Mouse (Mus musculus): ENCODE data around the gene Sgsm1.

The Sgsm1 gene

GRCm38 (mm10) chr5:113285541-113285940, 25.0 kb downstream of the Sgsm1 start:
- DNase-seq (ENCODE audit: low spot score): no peak

- DNase-seq (ENCODE audit: low spot score): no peak
These were observed 26.9 kb downstream of the Sgsm1 start for GRCm38 (mm10) chr5:113283726-113284125.

DNA sequence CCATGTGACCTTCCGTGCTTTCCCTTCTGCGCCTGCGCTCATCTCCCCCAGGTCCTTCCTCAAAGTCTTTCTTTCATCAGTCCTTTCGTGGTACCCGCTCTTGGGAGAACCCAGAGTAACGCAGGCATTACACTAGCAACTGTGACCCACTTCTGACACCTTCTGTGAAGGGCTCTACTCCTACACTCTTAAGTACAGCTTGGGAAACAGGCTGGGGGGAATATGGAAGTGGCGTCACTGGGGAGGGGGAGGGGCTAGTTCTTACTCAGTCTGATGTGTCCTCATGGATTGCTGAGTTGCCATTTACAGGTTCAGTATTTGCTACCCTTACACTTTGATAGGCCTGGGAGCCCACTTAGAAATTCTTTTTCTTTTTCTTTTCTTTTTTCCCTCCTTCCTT, 29.0 kb downstream of the Sgsm1 start:
- no peak for DNase-seq (ENCODE audit: low spot score)

DNA sequence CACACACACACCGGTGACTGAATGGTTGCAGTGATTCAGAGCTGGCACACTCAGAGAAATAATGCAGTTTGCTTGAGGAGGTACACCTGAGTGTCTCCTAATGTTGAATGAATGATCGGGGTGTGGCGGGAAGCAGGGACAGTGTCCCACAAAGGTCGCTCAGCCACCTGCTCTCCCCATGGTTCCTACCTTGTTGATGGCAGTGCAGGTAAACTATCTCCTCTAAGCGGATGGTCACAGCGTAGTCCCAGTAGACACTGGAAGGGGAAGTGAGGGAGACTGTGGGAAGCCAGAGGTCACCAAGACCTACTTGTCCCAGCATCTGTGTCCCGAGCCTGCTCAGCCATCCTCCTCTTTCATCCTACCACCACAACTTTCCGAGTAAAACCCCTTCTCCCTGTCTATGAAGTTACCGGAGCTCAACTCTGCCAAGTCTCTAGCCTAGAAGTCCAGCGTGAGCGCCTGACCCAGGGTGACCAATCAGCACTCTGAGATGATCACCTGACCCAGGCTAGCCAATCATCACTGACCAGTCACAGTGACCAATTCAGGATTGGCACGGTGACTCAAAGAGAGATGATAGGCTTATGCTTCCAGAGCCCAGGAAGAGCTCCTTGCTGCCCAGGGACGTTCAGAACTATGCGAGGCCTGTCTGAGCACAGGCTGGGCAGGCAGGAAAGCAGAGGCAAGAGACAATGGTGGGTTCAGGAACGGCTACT, 30.3 kb downstream of the Sgsm1 start:
- DNase-seq (ENCODE audit: low spot score): no peak

GRCm38 (mm10) chr5:113275839-113276238, 34.7 kb downstream of the Sgsm1 start:
- no peak for DNase-seq (ENCODE audit: low spot score)

- DNase-seq (ENCODE audit: low spot score): peak; percentile 68
These were observed 39.3 kb downstream of the Sgsm1 start for GRCm38 (mm10) chr5:113271207-113271811.

DNA sequence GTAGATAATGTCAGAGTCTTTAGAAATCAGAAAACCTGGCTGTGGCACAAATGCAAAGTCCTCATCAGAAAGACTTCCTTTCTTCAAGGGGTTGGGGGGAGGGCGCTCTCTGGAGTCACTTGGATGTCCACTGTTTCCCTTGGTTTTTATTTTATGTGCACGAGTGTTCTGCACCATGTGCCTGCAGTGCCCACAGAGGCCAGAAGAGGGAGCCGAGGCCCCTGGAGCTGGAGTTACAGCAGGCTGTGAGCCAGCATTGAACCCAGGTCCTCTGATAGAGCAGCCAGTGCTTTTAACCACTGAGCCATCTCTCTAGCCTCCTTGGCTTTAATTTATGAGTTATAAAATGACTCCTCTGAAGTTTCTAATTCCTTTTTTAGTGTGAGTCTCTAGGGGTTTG, 40.5 kb downstream of the Sgsm1 start:
- no peak for DNase-seq (ENCODE audit: low spot score)

GRCm38 (mm10) chr5:113268246-113268645, 42.3 kb downstream of the Sgsm1 start:
- no peak for DNase-seq (ENCODE audit: low spot score)

GRCm38 (mm10) chr5:113265637-113266036, 44.9 kb downstream of the Sgsm1 start:
- DNase-seq (ENCODE audit: low spot score): no peak

DNA sequence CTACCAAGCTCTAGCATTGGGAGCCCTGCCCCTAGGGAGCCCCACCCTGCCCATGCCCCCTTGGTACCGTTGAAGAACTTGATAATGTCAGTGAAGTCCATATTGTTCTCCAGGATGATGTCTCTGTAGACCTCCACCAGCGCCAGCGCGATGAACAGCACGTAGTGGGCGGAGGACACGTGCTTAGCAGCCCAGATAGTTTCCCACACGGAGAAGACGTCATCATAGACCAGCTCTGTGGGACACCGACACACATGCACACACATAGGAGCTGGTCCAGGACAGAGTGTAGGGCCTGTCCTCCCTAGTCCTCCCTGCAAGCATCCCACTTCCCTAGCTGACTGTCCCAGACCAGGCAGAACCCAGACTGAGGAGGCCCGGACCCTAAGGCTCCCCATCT, 59.8 kb downstream of the Sgsm1 start:
- DNase-seq (ENCODE audit: low spot score): no peak

- DNase-seq (ENCODE audit: low spot score): no peak
These were observed 61.2 kb downstream of the Sgsm1 start for GRCm38 (mm10) chr5:113249263-113249930.

DNA sequence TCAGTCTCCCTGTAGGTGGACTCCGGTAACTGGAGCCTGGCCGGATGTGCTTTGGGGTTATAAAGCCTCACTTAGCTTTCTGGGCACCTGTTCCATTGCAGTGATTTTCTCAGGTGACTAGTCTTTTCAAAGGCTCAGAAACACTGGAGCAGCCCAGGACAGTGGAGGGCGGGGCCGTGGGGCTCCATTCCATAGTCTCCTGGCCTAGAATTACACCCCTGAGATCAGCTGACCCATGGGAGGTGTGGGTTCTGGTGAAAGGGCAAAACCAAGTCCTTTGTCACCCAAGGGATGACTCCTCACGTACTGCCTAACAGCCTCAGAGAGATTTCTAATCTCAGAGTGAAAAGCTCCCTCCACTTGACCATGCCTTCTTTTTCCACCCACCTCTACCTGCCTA, 80.4 kb downstream of the Sgsm1 start:
- no peak for DNase-seq (ENCODE audit: low spot score)

DNA sequence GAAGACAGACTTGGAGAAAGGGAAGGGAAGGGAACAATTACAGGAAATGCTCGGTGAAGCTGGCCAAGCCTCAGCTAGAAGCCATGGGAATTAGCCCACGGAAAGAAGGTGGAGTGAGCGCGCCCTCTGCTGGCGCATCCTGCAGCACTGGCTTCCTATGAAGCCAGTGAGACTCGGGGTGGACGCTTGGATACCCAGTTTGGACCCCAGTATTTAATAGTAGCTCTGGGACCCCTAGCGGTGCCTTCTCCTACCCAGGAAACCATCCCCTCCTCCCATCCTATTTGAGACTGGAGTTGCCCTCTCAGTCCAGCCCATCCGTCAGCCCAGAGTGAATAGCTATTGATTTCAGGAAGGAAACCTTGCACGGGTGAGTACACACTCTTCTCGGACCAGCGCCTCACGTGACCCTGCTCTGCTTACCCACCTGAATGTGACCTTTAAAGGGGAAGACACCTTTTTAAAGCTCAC, 83.9 kb downstream of the Sgsm1 start, which contains the start of gene Tmem211:
Tmem211 (plus strand) TSS at position 278 of the 471 bp plus-strand sequence.
- DNase-seq (ENCODE audit: low spot score): peak; percentile 94

DNA sequence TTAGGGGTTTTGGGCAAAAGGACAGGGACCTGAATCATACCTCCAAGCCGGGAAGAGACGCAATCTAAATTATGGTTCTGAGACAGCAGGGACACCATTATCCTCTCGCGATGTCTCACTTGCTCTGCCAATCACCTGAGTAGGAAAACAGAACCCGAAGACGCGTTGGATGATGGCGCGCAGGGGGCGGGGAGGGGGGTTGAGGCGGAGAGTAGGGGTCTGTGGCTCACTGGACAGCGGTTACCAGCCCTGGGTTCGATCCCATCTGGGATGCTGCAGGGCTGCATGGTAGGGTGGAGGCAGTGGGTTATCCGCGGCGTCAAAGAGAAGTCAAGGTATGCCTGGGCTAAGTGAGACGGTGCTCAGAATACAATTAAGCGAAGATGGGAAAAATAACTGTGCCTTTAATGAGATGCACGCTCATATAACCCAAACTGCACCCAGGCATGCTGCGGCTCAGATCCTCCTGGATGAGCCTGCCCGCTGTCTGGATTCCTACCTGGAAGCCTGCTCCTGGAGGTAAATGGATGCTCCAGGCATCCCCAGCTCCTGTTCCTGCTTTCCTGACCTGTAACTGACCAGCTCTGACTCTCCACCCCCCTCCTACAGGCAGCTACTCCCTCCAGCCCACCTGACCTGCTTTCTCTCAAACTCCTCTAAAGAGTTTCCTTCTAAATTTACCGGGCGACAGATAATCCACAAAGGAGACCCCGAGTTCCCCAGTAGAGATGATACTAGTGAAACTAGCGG, 84.7 kb downstream of the Sgsm1 start:
- DNase-seq (ENCODE audit: low spot score): no peak

GRCm38 (mm10) chr5:113225271-113225670, 85.3 kb downstream of the Sgsm1 start:
- DNase-seq (ENCODE audit: low spot score): no peak

GRCm38 (mm10) chr5:113223888-113224287, 86.7 kb downstream of the Sgsm1 start:
- DNase-seq (ENCODE audit: low spot score): no peak

- peak; percentile 95 for DNase-seq (ENCODE audit: low spot score)
These were observed 89.3 kb downstream of the Sgsm1 start, which contains the start of gene 2900026A02Rik for GRCm38 (mm10) chr5:113221147-113221865. 2900026A02Rik (minus strand) TSS chr5:113221236.

DNA sequence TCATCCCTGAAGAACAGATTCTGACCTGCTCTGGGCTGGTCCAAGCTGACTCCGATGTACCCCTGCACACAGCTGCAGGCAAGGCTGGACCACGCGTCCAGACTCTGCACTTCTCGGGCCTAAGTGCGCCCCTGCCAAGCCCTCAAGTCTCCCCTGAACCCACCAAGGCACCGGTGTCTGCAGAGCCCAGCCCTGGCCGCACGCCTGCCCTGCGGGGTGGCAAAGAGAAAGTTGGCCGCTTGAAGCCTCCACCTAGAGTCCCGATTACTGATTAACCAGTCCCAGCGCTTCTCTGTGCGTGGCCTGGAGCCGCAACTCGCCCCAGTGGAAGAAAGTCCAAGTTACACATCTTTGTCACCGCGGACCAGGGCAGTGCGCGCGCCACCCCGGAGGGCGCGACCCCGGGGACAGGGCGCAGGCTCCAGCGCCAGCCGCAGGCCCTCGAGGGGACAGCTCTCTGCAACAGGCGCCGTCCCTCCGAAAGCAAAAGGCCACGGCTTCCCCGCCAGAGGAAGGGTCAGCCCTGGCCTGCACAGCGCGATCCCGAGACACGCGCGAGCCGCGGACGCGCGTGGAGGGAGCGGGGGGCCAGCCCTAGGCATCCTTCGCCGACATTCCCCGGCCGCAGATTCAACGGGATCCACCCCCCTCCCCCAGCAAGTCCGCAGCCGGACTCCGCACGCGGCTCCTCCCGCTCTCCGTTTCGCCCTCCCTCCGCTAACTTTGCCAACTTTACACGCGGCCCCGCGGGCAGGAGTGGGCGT, 90.0 kb downstream of the Sgsm1 start:
- peak; percentile 66 for DNase-seq (ENCODE audit: low spot score)

GRCm38 (mm10) chr5:113219876-113220275, 90.7 kb downstream of the Sgsm1 start:
- DNase-seq (ENCODE audit: low spot score): no peak

- DNase-seq (ENCODE audit: low spot score): no peak
These were observed 91.1 kb downstream of the Sgsm1 start for GRCm38 (mm10) chr5:113219450-113219849.

Data from testis, postnatal 10 days (tissue).